Mouse (Mus musculus) left cerebral cortex, adult 9 months (tissue): Measurements from ENCODE around the gene Dmrta2.

Source experiments
- DNase-seq, 2 experiments: peaks; one replicate each; pipeline ENCODE4 v3.0.0; 2022; ENCODE audit warnings: low spot score in 2 of 2

Dmrta2 gene

DNA sequence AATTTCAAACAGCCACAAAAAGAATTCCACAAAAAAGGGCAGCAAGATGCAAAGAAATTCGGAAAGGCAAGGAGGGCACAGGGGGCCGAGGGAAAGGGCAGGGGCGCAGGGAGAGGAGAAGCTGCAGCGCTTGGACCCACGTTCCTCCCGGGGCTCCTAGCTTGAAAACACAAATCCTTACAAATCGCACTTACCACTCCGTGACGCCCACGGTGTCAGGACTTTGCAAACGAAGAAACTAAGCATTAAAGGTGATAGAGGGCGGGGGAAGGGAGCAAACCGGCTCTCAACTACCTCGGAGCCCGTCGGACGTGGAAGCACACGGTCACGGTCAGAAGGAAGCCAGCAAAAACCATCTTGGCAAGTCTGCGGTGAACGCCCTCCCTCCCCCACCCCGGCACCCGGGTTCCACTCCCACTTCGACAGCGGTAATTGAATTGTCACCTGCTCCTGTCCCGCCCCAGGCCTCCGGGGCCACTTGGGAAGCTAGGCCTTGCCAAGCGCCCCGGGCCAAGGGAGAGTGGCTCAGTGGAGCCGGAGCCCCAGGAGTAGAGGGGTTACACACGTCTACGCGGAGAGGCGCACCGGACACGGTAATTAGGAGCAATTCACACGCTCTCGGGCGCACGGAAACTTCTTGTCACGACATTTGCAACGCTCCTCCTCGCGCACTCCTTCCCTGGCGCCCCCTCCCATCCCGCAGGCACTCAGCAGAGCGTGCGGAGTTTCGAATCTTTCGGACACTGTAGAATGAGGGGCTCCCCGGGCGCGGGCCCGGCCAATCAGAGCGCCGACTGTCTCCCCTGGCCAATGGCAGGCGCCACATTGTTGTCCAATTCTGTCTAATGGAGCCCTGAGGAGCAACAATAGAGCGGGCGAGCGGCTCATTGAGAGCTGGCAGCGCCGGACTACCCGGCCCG lies at the start of gene Dmrta2:
Dmrta2 (plus strand) TSS at position 906 of the 920 bp plus-strand sequence.
- DNase-seq, result no peak

DNA sequence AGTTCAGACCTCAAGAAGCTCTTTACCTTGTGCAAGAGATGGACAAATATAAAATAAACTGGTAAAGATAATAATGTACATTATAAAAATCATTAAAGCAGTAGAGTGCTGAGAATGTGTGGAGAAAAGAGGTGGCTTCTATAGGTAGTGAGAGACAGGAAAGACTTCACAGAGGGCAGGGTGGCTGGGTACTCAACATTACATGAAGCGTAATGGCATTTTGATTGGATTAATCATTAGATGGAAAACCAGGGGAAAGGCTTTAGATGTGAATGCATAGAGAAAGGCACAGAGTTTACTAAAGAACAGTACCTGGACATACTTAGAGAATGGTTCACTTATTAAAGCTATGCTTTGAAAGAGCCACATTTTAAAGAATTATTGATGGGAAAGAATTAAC lies 48.8 kb upstream of the Dmrta2 start:
- DNase-seq, result no peak

- no peak for DNase-seq
Observed at GRCm38 (mm10) chr4:109930445-109930844, 47.4 kb upstream of the Dmrta2 start.

GRCm38 (mm10) chr4:109930935-109931334 lies 46.9 kb upstream of the Dmrta2 start:
- DNase-seq, result no peak

- no peak for DNase-seq
Observed at GRCm38 (mm10) chr4:109936557-109936956, 41.3 kb upstream of the Dmrta2 start.

- no peak for DNase-seq
Observed at GRCm38 (mm10) chr4:109939291-109939690, 38.6 kb upstream of the Dmrta2 start.

- no peak for DNase-seq
Observed at GRCm38 (mm10) chr4:109945554-109945953, 32.3 kb upstream of the Dmrta2 start.

- no peak for DNase-seq
Observed at GRCm38 (mm10) chr4:109949307-109949706, 28.5 kb upstream of the Dmrta2 start.

DNA sequence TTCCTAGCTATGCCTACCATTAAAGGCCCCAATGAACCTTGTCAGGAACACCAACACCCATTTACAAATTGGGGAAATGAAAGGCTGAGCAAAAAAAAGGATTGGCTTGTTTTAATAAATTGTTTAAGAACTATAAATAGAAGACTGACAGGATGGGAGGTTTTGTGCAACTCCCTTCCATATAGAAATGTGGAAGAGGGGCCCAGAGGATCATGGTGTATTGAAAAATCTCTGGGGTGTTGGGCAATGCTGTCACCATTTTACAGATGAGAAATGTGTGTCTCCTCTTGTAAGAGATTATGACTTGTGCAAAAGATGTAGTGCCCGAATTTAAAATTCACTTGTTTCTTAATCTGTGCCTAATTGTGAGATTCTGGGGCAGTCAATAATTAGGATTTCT lies 24.3 kb upstream of the Dmrta2 start:
- no peak for DNase-seq

DNA sequence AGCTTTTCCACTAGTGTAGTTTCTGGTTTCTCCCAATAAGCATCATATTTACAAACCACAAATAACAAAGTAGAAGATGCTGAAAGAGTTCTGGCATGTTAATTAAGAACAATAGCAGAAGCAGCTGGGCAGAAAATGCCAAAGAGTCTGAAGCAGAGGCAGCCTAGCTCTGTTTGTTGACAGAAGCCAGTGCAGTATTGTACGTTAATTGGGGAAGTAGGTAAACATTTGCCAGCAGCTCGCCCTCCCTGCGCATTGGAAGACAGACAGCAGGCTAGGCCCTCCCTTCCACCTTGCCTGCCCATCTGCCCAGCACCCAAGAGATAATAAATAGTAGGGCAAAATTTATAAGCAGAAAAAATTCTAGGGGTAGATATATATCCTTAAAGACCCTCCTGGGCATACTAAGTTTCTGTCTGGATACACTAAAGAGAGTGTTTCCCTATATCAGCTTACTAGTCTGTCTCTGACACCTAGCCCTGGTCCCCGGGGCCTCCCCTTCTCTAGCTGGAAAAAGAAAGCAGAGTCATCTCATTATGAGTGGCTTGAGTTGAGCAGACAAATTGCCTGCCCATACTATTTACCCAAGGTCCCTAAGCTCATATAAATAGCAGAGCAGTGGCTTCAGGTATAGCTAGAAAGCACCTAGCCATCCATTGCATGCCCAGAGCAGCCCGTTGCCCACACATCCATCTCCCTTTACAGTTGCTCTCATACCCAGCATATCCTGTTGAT lies 17.5 kb upstream of the Dmrta2 start:
- DNase-seq, result no peak

GRCm38 (mm10) chr4:109963570-109964279 lies 14.1 kb upstream of the Dmrta2 start:
- DNase-seq, result no peak

GRCm38 (mm10) chr4:109969561-109969960 lies 8.3 kb upstream of the Dmrta2 start:
- no peak for DNase-seq

DNA sequence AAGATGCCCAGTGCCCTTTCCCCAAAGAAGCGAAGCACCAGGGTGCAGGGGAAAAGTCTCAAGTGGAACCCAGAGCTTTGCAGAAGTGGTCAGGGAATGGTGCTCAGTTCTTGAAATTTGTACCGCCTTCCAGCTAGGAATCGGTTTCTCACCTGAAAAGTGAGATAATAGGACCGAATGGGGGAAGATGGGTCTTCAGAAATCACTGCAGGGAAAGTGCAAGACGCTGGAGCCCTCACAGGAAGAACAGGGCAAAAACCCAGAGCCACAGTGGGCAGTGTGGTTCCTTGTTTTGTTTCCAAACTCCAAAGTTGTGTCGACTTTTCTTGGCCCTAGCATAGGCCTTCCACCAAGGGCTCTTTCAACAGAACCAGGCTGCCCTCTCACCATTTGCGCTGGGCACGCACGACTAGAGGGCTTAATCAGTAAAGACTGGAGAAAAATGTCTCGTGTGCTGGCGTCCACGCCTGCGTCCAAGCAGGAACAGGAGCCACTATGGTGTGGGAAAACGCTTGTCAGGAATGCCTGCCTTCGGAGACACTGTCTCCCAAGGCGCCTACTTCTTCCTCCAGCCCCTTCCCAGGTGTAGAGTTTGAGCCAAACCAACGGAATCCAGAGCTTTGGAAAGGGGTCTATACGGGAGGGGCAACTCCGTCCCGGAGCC lies 3.7 kb upstream of the Dmrta2 start:
- no peak for DNase-seq

DNA sequence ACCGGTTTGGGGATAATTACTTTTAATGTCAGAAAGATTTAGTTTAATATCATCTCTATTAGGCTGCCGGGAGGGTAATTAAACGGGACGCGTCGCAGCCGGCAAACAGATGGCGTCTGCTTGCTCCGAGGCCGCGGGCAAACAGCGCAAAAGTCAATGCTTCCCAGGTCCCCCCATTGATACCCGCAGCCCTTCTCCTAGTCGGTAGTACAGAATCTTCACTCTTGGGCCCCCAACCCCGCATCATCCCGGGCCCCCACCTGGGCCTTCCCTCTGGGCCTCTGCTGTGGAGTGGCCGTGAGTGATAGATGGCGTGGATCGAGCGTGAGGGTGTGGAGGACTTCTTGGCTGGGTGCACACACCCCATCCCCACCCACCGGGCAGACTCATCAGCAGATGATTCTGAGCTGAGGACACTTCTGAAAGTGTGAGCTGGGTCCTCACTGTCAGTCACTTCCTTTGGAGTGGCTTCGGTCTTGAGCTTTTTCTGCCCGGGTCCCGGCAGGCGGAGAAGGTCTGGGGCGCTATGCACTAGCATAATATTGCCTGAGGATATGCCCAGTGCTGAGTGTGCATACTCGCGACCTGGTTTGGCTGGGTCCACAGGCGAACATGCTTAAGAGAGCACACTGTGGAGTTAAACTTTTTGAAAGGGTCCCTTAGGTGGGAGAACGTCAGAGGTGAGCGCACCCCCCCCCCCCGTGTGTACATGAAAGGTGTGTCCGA lies 3.0 kb upstream of the Dmrta2 start:
- DNase-seq, result no peak

- DNase-seq, result no peak
Observed at GRCm38 (mm10) chr4:109975381-109976240, 2.2 kb upstream of the Dmrta2 start.

- no peak for DNase-seq
Observed at GRCm38 (mm10) chr4:109976273-109977147, 1.3 kb upstream of the Dmrta2 start.

DNA sequence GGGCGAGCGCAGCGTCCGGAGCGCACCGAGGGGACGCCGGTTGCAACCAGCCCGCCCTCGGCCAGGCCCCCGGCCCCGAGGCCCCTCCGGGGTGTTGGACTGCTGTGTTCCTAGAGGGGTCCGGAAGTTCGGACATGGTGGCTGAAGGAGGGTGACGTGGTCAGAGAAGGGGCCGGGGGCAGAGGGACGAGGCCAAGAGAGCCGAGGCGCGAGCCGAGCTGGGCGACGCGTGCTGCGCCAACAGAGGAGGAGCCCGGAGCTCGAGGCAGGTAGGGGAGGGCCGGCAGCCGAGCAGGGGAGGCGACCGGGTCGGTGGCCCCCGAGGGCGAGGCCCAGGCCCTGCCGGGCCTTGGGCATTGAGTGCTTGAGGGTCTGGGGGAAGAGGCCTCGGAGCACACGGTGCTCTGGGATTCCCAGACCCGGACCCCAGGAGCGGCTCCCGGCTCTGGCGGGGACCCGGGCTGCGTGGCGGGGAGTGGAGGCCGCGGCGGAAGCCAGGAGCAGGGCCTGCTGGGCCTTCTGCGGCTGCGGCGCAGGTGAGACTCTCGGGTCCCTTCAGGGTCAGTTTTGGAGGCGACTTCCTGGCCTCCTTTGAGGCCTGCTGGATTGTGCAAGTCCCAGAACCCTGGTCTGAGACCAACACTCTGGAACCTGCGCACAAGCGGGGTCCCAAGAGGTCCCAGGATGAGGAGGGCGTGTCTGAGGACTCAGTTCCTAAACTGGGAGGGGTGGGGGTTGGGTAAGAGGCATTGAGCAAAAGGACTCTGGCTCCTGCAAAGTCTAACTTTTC lies 410 bp downstream of the Dmrta2 start:
- DNase-seq, result no peak

DNA sequence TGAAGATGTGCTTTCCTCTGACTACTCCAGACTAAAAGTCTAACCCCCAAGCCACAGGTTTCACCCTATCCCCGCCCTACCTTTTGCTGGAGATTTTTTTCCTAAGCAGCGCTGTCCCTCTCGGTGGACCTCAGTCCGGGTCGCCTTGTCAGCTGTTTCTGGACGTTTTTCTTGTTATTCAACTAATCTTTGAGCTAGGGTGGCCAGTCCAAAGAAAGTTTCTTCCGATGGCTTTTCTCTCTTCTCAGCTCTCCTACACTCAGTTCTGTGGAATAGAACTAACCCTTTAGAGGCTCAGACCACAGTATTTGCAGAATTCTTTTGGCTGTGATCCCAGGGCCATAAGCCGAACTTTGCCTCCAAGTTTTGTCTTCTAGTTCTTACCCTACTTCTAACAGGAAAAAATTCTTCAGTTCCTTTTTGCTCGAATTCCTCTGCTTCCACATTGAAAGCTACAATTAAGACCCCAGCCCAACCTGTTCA lies 1.0 kb downstream of the Dmrta2 start:
- DNase-seq, result no peak
